Mouse (Mus musculus) kidney, adult 9 months (tissue): ENCODE results near the gene 1700029I15Rik.

Experiments used
- DNase-seq: peaks from one replicate; pipeline ENCODE4 v3.0.0; 2022

1700029I15Rik gene

GRCm38 (mm10) chr2:92374514-92374913 lies 7.8 kb upstream of the 1700029I15Rik start, which contains the start of the genes Pex16 and Large2:
Gene Pex16 (plus strand): TSS chr2:92374676.
Gene Large2 (minus strand): TSS chr2:92374869.
- DNase-seq, result peak; percentile 69

- peak; percentile 99 for DNase-seq
These were observed 7.2 kb upstream of the 1700029I15Rik start for GRCm38 (mm10) chr2:92375099-92375623.

GRCm38 (mm10) chr2:92375788-92376187 lies 6.5 kb upstream of the 1700029I15Rik start:
- no peak for DNase-seq

DNA sequence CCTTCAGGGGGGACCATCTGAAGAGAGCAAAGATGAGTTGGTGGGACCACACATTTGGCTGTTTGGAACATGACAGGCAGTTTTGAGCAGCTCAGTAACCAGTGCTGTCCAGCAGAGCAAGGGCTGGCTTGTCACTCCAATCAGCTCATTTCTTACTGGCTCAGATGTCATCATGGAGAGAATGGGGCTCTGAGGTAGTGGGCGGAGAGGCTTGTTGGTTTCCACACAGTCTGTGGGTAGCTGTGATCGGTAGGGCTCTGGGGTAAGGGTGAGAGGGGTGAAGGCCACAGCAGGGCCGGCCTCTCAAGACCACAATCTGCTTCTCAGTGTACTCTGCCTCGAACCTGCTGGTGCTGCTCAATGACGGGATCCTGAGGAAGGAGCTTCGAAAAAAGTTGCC lies 6.0 kb upstream of the 1700029I15Rik start:
- DNase-seq, result no peak

DNA sequence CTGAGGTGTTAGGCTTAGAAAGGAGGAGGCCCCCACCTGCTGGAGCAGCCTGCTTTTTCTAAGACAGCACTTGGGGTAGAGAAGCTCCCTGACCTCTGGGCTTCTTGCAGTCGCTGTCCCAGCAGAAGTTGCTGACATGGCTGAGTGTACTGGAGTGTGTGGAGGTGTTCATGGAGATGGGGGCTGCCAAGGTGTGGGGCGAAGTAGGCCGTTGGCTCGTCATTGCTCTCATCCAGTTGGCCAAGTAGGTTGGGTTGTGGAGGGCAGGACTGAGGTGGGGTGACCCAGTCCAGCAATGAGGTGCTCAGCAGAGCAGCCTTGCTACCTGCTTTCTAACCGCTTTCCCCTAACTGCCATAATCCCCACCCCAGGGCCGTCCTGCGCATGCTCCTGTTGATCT lies 5.0 kb upstream of the 1700029I15Rik start:
- DNase-seq, result no peak

- no peak for DNase-seq
These were observed 2.4 kb upstream of the 1700029I15Rik start for GRCm38 (mm10) chr2:92379783-92380494.

DNA sequence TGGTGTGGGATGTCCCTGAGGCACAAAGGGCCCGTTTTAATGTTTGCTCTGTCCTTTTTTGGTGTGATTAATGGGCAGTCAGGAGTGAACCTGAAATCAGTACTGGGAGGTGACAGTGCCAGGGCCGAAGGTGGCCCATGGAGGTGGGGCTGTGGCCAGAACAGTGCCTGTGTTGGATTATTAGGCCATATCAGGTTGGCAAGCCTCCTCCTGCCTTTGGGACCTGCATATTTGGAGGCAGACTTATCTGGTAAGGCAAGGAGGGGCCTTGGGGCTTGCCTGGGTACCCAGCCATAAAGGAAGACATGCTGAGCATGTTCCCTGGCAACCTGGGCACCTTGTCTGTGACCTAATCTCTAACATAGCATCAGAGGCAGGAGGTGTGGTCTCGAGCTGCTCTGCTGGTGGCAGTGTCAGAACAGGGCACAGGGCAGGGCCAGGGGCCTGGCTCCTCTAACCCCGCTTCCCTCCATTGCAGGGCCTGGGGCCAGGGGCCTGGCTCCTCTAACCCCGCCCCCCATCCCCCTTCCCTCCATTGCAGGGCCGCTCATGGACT lies 1.8 kb upstream of the 1700029I15Rik start:
- DNase-seq, result no peak

DNA sequence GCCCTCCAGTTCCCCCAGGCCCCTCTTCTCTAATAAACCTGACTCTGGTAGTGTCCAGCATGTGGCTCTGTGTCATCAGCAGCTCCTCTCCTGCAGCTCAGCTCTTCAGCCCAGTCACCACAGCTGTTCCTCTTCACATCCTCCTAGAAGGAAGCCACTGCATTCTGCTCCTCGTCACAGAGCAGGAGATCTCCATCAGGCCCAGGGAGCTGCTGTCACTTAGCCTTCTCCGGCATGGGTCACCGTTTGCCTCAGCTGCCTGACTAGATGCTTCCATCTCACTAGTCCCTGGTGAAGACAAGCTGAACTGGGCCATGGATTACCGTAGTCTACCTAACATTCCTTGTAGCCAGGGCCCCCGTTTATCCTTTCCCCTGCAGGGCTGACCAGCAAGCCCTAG lies 1.2 kb upstream of the 1700029I15Rik start:
- DNase-seq, result no peak

DNA sequence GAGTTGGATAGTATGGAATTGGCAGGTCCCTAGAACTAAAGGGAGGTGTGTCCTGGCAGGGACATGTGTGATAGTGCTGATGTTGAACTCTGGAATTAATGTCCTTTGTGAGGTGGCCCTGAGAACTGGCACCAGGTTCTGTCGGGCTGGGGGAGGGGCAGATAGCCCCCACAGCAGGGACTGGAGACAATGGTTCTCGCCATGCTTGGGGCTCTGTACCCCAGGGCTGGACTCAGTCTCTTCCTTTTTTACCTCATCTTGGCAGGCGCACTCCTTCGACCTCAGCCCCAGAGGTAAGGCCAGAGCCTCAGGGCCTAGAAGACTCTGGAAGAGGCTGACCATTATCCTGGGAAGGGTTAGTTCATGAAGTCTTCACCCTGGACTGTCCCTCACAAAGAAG lies 421 bp downstream of the 1700029I15Rik start:
- no peak for DNase-seq

GRCm38 (mm10) chr2:92384101-92384500 lies 1.8 kb downstream of the 1700029I15Rik start:
- no peak for DNase-seq

DNA sequence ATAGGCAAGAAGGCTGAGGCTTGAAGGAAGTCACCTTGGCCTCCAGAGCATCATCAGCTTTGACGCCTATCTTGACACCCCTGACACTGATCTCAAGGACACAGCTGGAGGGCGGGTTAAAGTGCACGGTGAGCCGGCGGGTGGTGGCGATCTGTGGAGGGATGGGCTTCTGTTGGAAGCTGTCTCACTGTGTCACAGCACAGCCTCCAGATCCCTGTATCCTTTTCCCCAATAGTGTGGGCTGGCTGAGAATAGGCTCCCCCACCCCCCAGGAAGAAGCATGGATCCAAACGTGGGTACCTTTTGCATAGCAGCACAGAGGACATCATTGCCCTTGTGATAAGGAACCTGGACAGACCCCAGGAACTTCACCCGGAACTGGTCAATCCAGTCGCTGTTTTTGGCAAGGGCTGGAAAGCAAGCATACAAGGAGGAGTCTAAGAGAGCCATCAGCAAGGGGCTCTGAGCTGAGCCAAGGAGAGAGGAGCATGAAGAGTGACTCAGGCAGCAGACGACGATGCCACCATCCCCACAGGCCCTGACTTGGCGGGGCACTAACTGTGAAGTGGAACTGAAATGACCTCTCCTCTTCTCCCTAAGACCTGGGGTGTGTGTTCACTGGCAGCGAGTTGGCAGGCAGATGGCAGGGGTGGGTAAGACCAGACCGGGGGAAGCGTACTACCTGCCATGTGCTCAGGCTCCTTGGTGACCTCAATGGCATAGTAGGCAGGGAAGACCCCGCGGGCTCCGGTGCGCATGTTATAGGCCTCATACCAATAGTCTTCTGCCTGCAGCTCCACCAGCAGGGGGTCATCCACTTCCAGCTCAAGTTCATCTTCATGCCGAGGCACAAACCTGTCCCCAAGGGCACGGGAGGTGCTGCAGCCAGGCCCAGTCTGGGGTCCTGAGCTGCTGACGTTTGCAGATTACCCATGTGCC lies 3.0 kb downstream of the 1700029I15Rik start:
- no peak for DNase-seq

- DNase-seq, result no peak
These were observed 4.7 kb downstream of the 1700029I15Rik start for GRCm38 (mm10) chr2:92386821-92387570.

DNA sequence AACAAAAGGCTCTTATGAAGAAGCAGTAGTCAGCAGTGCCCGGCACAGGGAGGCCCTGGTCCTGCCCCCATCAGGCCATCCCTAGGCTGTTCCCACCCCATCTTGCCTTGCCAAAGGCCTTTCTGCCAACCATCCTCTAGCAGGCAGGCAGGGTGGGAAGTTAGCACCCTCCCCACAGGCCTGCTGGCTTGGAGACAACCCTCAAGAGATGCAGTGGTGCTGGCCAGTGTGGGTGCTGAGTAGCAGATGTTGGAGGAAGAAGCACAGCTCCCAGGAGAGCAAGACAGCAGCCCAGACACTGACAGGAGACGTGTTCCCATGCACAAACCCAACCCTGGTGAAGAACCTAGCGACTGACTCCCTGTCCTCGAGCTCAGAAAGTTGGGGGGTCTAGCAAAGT lies 5.3 kb downstream of the 1700029I15Rik start:
- DNase-seq, result no peak

GRCm38 (mm10) chr2:92388081-92388517 lies 5.8 kb downstream of the 1700029I15Rik start:
- no peak for DNase-seq

- DNase-seq, result peak; percentile 85
These were observed 6.7 kb downstream of the 1700029I15Rik start for GRCm38 (mm10) chr2:92388891-92389641.

- no peak for DNase-seq
These were observed 7.3 kb downstream of the 1700029I15Rik start for GRCm38 (mm10) chr2:92389645-92390044.

GRCm38 (mm10) chr2:92390206-92390930 lies 8.0 kb downstream of the 1700029I15Rik start:
- DNase-seq, result no peak

DNA sequence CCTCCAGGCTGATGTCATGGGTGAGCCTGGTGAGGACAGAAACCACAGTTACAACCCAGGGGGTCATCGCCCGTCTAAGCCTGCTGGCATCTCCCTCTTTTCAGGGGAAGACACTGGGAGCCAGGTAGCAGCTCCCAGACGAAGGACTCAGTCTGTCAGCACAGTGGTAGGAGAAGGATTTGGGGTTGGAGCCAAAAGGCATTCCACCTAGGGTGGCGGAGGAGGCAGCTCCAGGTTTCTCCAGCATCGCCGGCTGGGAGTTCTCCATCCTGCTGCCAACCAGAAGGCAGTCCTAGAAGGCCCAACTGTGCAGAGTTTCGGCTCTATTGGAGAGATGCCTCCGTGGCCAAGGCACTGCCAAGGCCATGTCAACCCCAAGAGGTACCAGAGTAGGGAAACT lies 8.8 kb downstream of the 1700029I15Rik start:
- no peak for DNase-seq

DNA sequence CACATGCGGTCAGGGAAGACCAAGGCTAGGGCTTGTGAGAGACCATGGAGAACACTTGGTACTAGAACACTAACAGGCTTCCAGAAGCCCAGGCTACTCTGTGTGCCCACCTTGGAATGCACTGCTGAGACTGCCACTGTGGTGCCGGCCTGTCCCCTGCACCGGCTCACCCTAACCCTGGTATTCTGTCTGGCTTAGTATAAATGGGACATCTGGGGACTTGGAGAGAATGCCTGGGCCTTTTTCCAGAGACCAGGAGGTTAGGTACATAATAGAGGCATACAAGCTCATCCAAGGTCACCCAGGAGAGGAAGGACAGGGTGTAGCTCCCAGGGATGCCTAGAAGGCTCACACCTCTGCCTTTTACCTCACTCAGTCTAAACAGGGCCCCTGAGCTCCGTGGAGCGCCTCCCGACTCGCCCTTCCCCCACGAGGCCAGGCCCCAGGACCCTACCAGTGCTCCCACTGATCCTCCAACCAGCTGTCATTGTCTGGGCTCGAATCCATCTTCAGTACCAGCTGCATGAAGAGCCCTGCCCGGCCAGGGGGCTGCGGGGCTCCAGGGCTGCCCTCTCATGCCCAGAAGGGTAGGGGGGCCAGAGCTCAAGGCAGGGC lies 9.5 kb downstream of the 1700029I15Rik start:
- DNase-seq, result no peak
